Mouse (Mus musculus) liver, embryonic 13.5 days (tissue): ENCODE data around the gene 9130008F23Rik. TPM values are rescaled to one million over a fixed set of nuclear protein-coding genes. Genes with fewer than 3 reads are reported as not detected.

Experiments
- ATAC-seq: fragments of 200-750 bp; cut with Nextera tagmentation; 2 replicates; pipeline ENCODE4 v1.8.0; 2017; ENCODE audit warnings: low read depth, mild to moderate bottlenecking, moderate number of reproducible peaks, moderate library complexity
- DNase-seq: peaks from one replicate; pipeline ENCODE4 v3.0.0; 2022
- H3K27ac ChIP-seq: fragments of 300-500 bp; sonication (generic); 2 replicates; pipeline ENCODE4 v1.5.1; 2015; ENCODE audit warnings: moderate library complexity, mild to moderate bottlenecking, inconsistent platforms
- H3K27me3 ChIP-seq: fragments of 300-500 bp; sonication (generic); 2 replicates; pipeline ENCODE4 v1.6.1; 2015; ENCODE audit warnings: mild to moderate bottlenecking, inconsistent platforms
- H3K36me3 ChIP-seq: fragments of 300-500 bp; sonication (generic); 2 replicates; pipeline ENCODE4 v1.6.1; 2015; ENCODE audit warnings: mild to moderate bottlenecking, inconsistent platforms
- H3K4me1 ChIP-seq: fragments of 300-500 bp; sonication (generic); replicated peaks from 2 replicates; pipeline ENCODE4 v1.6.1; 2015; ENCODE audit warnings: inconsistent platforms
- H3K4me2 ChIP-seq: fragments of 300-500 bp; sonication (generic); 2 replicates; pipeline ENCODE4 v1.6.1; 2015; ENCODE audit warnings: inconsistent platforms, mild to moderate bottlenecking, moderate library complexity
- H3K4me3 ChIP-seq: fragments of 300-500 bp; sonication (generic); replicated peaks from 2 replicates; pipeline ENCODE4 v1.5.1; 2015; ENCODE audit warnings: mild to moderate bottlenecking, inconsistent platforms
- H3K9ac ChIP-seq: fragments of 300-500 bp; sonication (generic); 2 replicates; pipeline ENCODE4 v1.6.1; 2015; ENCODE audit warnings: mild to moderate bottlenecking, inconsistent platforms
- H3K9me3 ChIP-seq: fragments of 300-500 bp; sonication (generic); replicated peaks from 2 replicates; pipeline ENCODE4 v1.6.1; 2016; ENCODE audit warnings: inconsistent platforms
- WGBS: fragments of 180-500 bp; shearing (Covaris S2); methylation state at CpG from one replicate; pipeline ENCODE4 v1.1.7; 2015; ENCODE audit not compliant: insufficient replicate concordance; 5-methylcytosine and 5-hydroxymethylcytosine counted together
- polyA plus RNA-seq: library from polyadenylated mRNA; unstranded; fragments of >200 nt; fragmentation: Nextera tagmentation; extraction: Ambion mirVana; gene quantifications from 2 replicates; pipeline ENCODE4 v1.2.1, GENCODE M21; 2015

Gene 9130008F23Rik
- 0.42 and 0.78 TPM in 2 replicates for polyA plus RNA-seq

- DNase-seq: peak; percentile 29
- Histone ChIP-seq H3K4me3 (peak within 1 kb of the TSS; percentile 77), H3K4me1 (peaks cover 32% of the 10 kb centered on the region), H3K9me3 (no peaks in the 10 kb centered on the region), H3K9ac (peak within 1 kb of the TSS; percentile 75), H3K27ac (peak within 1 kb of the TSS; percentile 53), H3K27me3 (no peaks in the 10 kb centered on the region), H3K36me3 (no peaks in the 10 kb centered on the region), H3K4me2 (peak within 1 kb of the TSS; percentile 90)
- peak; percentile 86 for ATAC-seq
- WGBS: under 1% methylated on average over 39 of the region's 40 CpGs
Measured at GRCm38 (mm10) chr17:40879924-40880691, at the start of gene 9130008F23Rik. TSS of gene 9130008F23Rik (minus strand) at chr17:40880559.

GRCm38 (mm10) chr17:40915499-40915898 is 35.1 kb upstream of the 9130008F23Rik start:
- no peak overlapping the region for H3K9ac ChIP-seq
- no peaks in the 10 kb centered on the region for H3K4me1 ChIP-seq
- no peak overlapping the region for H3K27ac ChIP-seq
- DNase-seq (no peak), ATAC-seq (no peak)
- H3K36me3 ChIP-seq: no peaks in the 10 kb centered on the region
- WGBS: 77% methylated on average over 2 of the region's 2 CpGs
- H3K27me3 ChIP-seq: no peaks in the 10 kb centered on the region
- no peaks in the 10 kb centered on the region for H3K9me3 ChIP-seq
- no peak overlapping the region for H3K4me2 ChIP-seq
- no peak overlapping the region for H3K4me3 ChIP-seq

- 84% methylated on average over 2 of the region's 2 CpGs for WGBS
- Histone ChIP-seq H3K27me3 (no peaks in the 10 kb centered on the region), H3K4me2 (no peak within 1 kb of the TSS), H3K4me3 (no peak within 1 kb of the TSS), H3K9ac (no peak within 1 kb of the TSS), H3K27ac (no peak within 1 kb of the TSS), H3K9me3 (no peaks in the 10 kb centered on the region), H3K4me1 (no peaks in the 10 kb centered on the region), H3K36me3 (no peaks in the 10 kb centered on the region)
- DNase-seq (no peak), ATAC-seq (no peak)
Measured at GRCm38 (mm10) chr17:40914250-40914649, 33.9 kb upstream of the 9130008F23Rik start, which contains the start of gene Glyatl3. TSS of gene Glyatl3 (minus strand) at chr17:40914350.

- no peak for ATAC-seq
Measured at GRCm38 (mm10) chr17:40904721-40905154, 24.4 kb upstream of the 9130008F23Rik start.

GRCm38 (mm10) chr17:40904056-40904597 is 23.8 kb upstream of the 9130008F23Rik start:
- Histone ChIP-seq H3K9ac (no peak overlapping the region), H3K27ac (no peak overlapping the region), H3K9me3 (no peaks in the 10 kb centered on the region), H3K4me3 (no peak overlapping the region), H3K4me2 (peak overlapping the region; percentile 23; the same call in 1 of the 2 replicates), H3K36me3 (no peaks in the 10 kb centered on the region), H3K27me3 (no peaks in the 10 kb centered on the region), H3K4me1 (peaks cover 22% of the 10 kb centered on the region)
- 17% methylated on average over 11 of the region's 11 CpGs for WGBS
- no peak for DNase-seq
- no peak for ATAC-seq

More at GRCm38 (mm10) chr17:40904721-40905154, 24.4 kb upstream of the 9130008F23Rik start:
- peaks cover 18% of the 10 kb centered on the region for H3K4me1 ChIP-seq
- H3K4me2 ChIP-seq: peak overlapping the region; percentile 23
- no peak overlapping the region; the same call in 1 of the 2 replicates for H3K4me3 ChIP-seq
- no peaks in the 10 kb centered on the region for H3K9me3 ChIP-seq
- no peak for DNase-seq
- H3K27me3 ChIP-seq: no peaks in the 10 kb centered on the region
- H3K27ac ChIP-seq: no peak overlapping the region
- 8% methylated on average over 14 of the region's 14 CpGs for WGBS
- H3K36me3 ChIP-seq: no peaks in the 10 kb centered on the region
- H3K9ac ChIP-seq: no peak overlapping the region

GRCm38 (mm10) chr17:40903345-40903744 is 23.0 kb upstream of the 9130008F23Rik start:
- 14% methylated on average over 4 of the region's 4 CpGs for WGBS
- Histone ChIP-seq H3K9me3 (no peaks in the 10 kb centered on the region), H3K27ac (no peak overlapping the region), H3K4me1 (peaks cover 22% of the 10 kb centered on the region), H3K4me2 (no peak overlapping the region), H3K4me3 (no peak overlapping the region), H3K27me3 (no peaks in the 10 kb centered on the region), H3K9ac (no peak overlapping the region), H3K36me3 (no peaks in the 10 kb centered on the region)
- ATAC-seq (peak; percentile 46; the same call in 1 of the 2 replicates), DNase-seq (no peak)

- Histone ChIP-seq H3K4me3 (no peak overlapping the region), H3K9me3 (no peaks in the 10 kb centered on the region), H3K9ac (no peak overlapping the region), H3K4me2 (peak overlapping the region; percentile 25; the same call in 1 of the 2 replicates), H3K36me3 (no peaks in the 10 kb centered on the region), H3K4me1 (peaks cover 22% of the 10 kb centered on the region), H3K27ac (no peak overlapping the region), H3K27me3 (no peaks in the 10 kb centered on the region)
- 37% methylated on average over 4 of the region's 4 CpGs for WGBS
- DNase-seq (no peak), ATAC-seq (peak; percentile 90)
Measured at GRCm38 (mm10) chr17:40899783-40900363, 19.5 kb upstream of the 9130008F23Rik start.

GRCm38 (mm10) chr17:40896863-40897262 is 16.5 kb upstream of the 9130008F23Rik start:
- ATAC-seq: no peak
- H3K4me3 ChIP-seq: no peak overlapping the region

GRCm38 (mm10) chr17:40887849-40888536 is 7.6 kb upstream of the 9130008F23Rik start:
- WGBS: 31% methylated on average over 4 of the region's 4 CpGs
- no peak overlapping the region for H3K27ac ChIP-seq
- H3K36me3 ChIP-seq: no peaks in the 10 kb centered on the region
- no peaks in the 10 kb centered on the region for H3K9me3 ChIP-seq
- no peak overlapping the region for H3K4me3 ChIP-seq
- H3K9ac ChIP-seq: no peak overlapping the region
- no peaks in the 10 kb centered on the region for H3K27me3 ChIP-seq
- DNase-seq: no peak
- H3K4me2 ChIP-seq: no peak overlapping the region
- ATAC-seq: peak; percentile 79
- peaks cover 9% of the 10 kb centered on the region for H3K4me1 ChIP-seq

More at GRCm38 (mm10) chr17:40896863-40897262, 16.5 kb upstream of the 9130008F23Rik start:
- Histone ChIP-seq H3K4me1 (peaks cover 8% of the 10 kb centered on the region), H3K9ac (no peak overlapping the region), H3K9me3 (no peaks in the 10 kb centered on the region), H3K27ac (no peak overlapping the region), H3K36me3 (no peaks in the 10 kb centered on the region), H3K27me3 (no peaks in the 10 kb centered on the region), H3K4me2 (no peak overlapping the region)
- 62% methylated on average over 1 of the region's 1 CpGs for WGBS
- DNase-seq: no peak

GRCm38 (mm10) chr17:40885155-40885554 is 4.8 kb upstream of the 9130008F23Rik start:
- H3K27ac ChIP-seq: no peak overlapping the region
- H3K4me3 ChIP-seq: no peak overlapping the region
- ATAC-seq (no peak), DNase-seq (no peak)
- H3K27me3 ChIP-seq: no peaks in the 10 kb centered on the region
- no peak overlapping the region for H3K4me2 ChIP-seq
- WGBS: 72% methylated on average over 4 of the region's 4 CpGs
- no peaks in the 10 kb centered on the region for H3K36me3 ChIP-seq
- H3K9ac ChIP-seq: no peak overlapping the region
- peaks cover 17% of the 10 kb centered on the region for H3K4me1 ChIP-seq
- no peaks in the 10 kb centered on the region for H3K9me3 ChIP-seq

- DNase-seq (no peak), ATAC-seq (no peak)
- Histone ChIP-seq H3K27me3 (no peaks in the 10 kb centered on the region), H3K4me3 (no peak overlapping the region), H3K27ac (no peak overlapping the region), H3K9ac (no peak overlapping the region), H3K4me1 (peaks cover 32% of the 10 kb centered on the region), H3K9me3 (no peaks in the 10 kb centered on the region), H3K4me2 (no peak overlapping the region), H3K36me3 (no peaks in the 10 kb centered on the region)
- 49% methylated on average over 6 of the region's 6 CpGs for WGBS
Measured at GRCm38 (mm10) chr17:40882172-40882571, 1.8 kb upstream of the 9130008F23Rik start.
